Mouse (Mus musculus): ENCODE results near the gene Tbl3.
"Not testable (repeated sequence)": the region's sequence is repeated elsewhere in the genome, so short reads cannot be mapped to it uniquely, and the experiment has no call there.

Tbl3 gene

DNA sequence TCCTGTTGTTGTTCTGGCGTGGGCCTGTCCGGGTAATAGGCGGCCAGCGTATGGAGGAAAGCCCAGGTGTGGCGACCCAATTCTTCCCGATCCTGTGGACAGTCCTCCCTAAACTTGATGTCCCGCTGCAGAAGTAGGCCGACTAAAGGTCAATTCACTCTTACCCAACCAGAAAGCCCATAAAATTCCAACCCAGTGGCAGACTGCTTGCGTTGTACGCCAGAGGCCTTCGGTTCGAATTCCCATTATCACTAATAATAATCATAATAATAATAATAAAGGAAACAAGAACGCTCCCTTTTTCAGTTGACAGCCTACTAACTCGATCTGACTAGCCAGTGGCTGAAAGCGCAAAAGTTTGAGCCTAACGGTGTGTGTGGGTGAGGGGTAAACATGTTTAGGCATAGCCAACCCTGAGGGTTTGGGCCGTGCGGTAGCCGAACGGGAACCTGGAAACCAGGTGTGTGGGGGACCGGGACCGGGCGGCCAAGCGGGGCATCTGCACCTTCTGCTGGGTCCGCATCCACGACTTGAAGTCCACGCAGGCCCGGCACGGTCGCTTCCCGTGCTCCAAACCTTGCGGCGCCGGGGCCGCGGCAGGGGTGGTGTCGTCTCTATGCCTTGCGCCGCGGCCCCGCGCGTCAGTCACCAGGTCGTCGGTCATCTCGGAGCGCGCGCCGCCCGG, 12.0 kb downstream of the Tbl3 start:
- no peak for DNase-seq

DNA sequence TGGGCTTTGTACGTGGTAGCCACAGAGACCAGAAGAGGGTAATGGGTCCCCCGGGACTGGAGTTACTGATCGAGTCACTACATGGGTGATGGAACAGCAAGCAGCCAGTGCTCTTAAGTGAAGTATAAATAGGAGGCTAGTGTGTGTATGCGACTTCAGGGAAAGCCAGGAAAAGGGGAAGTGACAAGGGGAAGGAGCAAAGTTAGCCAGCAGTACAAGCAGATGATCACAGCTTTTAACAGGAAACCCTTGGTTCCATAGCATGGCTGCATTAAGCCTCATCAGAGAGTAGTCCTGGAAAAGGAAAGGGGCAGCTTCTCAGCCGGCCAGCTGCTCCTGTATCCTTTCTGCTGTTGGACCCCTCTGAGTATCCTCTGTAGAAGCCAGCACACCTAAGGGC, 15.1 kb downstream of the Tbl3 start:
- DNase-seq, result no peak

DNA sequence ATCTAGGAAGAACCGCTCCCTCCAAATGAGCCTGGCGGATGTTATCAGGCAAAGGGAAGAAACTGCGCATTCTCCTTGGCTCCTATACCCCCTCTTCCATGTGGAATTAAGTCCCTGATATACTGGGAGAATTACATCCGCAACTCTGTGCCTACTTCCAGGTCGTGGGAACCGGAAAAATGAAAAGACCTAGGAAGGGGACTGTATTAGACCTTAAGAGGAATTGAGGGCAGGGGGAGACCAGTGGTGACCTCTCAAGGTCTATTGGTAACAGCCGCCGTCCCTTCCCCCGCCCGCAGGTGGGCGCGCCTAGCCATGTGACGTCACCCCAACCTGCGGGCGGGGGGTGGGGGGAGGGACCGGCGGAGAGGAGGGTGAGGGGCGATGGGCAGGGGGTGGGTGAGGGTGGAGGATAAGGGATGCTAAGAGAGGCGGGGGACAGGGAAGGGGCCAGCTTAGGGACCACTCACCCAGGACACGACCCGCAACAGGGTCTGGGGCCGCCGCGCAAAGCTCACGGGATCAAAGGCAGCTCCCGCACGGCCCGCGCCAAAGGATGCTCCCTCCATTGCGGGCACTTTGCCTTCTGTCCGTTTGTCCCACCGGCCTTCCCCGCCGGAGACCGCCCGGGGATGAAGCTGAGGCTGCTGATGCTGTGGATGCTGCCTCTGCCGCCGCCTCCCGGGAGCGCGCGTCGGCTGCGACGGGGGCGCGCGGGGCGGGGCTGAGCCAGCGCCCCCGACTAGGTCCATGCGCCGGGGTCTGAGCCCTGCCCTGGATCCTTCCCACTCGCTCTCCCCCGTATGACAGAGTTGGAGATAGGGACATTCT, 18.0 kb downstream of the Tbl3 start, which contains the start of gene Syngr3:
TSS of gene Syngr3 (minus strand) at position 705 of the 831 bp plus-strand sequence.
- no peak for DNase-seq

DNA sequence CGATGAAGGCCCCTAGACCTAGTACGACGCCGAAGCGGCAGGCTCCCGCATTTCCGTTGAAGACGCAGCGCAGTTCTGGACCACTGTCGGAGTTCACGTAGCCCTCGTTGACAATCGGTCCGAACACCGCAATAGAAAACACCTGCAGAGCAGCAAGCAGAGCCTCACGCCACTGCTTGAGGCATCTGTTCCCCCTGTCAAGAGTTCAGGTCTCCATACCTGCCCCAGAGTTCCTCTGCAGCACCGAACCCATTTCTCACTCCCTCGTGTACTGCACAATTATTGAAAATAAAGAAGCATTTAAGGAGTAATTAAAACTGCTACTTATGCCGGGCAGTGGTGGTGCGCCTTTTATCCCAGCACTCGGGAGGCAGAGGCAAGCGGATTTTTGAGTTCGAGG, 19.9 kb downstream of the Tbl3 start:
- no peak for DNase-seq

DNA sequence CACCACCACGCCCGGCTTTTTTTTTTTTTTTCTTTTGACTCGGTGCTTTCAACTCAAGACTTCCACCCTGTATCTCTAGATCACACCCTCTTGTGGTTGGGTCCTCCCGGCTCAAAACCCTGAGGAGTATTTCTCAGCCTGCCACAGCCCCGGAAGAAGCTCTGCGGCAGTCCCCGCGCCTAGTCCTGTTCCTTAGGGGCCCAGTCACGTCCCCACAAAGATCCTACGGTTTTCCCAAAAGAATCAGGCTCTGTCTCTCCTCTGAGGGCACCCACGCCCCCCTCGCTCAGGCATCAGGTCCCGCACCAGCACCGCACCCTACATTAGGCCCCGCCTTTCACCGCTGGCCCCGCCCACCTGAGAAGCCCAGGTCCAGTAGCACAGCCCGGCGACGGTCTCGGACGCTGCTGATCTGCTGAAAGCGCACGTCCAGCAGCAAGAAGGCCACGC, 20.3 kb downstream of the Tbl3 start:
- DNase-seq, result peak; percentile 72

DNA sequence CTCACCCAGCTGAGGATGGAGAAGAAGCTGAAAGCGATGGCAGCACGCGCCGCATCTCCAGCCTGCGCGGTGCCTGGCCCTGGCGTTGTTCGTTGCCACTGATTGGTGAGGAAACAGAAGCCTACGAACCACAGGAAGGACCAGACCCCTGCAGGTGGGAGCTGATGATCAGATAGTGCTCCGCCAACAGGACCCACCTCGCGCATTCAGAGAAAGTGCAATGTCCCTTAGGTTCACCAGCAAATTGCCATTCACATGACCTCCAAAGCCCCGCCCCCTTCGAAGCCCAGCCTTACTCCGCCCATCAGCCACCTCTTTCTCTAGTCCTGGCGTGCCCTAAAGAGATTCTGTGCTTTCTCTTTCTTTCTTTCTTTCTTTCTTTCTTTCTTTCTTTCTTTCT, 20.9 kb downstream of the Tbl3 start:
- DNase-seq, result peak; percentile 59

DNA sequence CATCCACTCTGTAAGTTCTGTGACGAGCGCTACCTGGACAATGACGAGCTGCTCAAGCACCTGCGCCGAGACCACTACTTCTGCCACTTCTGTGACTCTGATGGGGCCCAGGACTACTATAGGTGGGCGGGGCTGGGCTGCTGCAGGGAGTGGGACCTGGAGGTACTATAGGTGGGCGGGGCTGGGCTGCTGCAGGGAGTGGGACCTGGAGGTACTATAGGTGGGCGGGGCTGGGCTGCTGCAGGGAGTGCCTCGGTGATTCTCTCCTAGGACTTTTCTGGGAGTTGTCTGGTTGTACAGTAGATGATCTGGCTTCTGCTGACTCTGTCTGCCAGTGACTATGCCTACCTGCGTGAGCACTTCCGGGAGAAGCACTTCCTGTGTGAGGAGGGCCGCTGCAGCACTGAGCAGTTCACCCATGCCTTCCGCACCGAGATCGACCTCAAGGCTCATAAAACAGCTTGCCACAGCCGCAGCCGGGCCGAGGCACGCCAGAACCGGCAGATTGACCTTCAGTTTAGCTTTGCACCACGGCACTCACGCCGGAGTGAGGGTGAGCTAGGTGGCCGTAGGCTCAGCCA, 29.9 kb downstream of the Tbl3 start:
- no peak for DNase-seq

DNA sequence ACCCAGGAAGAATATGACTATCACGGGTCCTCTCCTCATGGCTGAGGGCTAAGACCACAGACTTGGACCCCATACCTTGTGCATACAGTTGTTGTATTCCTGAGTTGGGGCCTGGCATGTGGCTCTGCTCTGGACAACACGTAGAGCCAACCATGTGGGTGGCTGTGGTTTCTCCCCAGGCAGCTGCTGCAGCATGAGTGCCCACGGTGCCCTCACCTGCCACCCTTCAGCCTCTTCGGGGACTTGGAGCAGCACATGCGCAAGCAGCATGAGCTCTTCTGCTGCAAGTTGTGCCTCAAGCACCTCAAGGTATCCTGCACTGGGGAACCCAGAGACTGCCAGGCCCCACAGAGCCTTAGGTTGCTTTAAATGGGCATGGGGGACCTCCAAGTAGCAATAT, 30.6 kb downstream of the Tbl3 start:
- no peak for DNase-seq

DNA sequence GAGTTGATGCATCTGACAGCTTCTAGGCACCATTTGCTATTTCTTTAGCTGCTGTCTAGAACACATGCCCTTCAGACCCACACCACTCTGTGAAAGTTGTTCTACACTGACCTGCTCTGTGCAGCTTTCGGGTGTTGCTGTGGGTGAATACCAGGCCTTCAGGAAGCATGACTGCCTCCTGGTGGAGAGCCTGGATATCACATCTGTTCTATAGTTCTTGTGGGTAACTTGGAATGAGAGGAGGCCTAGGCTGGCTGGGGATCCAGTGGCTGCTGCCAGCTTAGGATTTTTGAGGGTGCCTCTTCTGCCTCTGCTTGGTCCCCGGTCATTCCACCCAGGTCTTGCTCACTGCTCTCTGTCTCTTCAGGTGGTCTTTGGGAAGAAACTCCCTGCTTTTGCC, 31.3 kb downstream of the Tbl3 start:
- peak; percentile 79 for DNase-seq

DNA sequence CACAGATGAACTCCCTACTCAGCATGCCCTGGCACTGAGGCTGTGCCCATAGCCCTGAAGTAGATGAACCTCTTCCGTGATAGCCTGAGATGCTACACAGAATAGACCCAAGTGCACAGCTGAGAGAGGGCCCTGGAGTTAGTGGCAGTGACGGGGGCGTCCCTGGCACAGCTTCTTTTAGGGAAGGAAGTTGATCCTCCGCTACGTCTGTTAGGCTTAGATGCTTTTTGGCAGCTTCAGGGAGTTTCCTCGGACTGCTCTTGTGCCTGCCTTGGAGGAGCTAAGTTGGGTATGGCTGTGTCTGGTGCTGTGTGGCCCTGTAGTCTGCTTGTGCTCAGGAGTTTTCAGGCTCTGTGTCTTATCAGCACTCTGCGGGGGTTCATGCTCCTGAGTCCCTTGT, 33.2 kb downstream of the Tbl3 start:
- no peak for DNase-seq

DNA sequence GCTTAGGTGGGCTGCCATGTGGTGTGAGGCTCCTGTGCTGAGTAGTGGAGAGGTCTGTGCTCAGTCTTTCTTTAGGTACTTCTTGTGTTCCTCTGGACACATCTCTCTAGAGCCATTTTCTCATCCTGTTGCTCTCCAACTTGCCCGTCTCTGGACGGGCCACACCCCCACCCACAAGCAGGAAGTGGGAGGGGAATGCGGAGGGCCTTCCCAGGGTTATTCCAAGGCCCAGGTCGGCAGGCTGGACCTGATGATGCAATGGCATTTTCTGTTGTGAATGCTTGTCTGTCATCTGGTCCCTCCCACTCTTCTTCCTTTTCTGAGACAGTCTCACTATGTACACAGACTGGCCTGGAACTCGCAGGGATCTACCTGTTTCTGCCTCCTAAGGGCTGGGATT, 35.3 kb downstream of the Tbl3 start:
- no peak for DNase-seq

DNA sequence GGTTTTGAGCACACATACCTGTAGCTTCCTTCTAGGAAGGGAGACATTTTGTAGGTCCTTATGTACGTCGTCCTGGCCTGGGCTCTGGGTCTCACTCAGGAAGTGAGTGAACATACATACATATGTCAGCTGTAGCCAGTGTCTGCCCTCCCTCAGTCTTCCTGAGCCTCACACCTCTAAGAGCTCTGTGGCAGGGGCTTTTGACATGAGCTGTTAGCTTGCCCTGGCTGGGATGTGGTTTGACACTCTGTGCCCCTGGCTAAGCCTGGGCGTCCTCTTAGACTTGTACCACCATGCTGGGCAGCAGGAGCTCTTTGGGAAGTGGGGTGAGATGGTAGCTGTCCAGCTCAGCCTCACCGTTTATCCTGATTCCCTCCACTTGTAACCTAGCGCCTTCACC, 36.1 kb downstream of the Tbl3 start:
- no peak for DNase-seq

DNA sequence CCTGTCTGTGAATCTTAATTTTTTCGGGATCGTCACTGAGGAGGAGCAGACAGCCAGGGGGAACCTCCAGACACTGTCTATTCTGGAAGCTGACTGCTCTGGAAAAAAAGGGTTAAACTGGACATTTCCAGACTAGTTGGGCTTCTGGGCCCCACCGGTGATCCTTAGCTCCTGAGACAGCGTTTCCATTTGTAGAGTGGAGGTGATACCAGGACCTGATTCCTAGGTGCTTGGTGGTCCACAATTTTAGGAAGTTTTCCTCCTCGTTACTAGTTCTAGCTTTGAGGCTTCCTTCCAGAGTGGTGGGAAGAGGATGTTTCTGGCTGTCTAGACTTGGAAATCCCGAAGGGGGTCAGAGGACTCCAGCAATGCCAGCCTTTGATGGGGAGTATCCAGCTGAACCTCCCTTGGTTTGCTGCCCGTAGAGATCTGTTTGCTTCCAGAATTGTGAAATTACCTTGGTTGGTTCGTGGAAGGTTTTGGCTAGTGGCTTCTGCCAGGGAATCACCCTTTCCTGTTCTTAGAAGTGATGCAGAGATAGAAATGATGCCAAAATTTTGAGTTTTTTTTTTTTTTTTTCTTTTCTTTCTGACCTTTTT, 37.1 kb downstream of the Tbl3 start:
- DNase-seq, result no peak

DNA sequence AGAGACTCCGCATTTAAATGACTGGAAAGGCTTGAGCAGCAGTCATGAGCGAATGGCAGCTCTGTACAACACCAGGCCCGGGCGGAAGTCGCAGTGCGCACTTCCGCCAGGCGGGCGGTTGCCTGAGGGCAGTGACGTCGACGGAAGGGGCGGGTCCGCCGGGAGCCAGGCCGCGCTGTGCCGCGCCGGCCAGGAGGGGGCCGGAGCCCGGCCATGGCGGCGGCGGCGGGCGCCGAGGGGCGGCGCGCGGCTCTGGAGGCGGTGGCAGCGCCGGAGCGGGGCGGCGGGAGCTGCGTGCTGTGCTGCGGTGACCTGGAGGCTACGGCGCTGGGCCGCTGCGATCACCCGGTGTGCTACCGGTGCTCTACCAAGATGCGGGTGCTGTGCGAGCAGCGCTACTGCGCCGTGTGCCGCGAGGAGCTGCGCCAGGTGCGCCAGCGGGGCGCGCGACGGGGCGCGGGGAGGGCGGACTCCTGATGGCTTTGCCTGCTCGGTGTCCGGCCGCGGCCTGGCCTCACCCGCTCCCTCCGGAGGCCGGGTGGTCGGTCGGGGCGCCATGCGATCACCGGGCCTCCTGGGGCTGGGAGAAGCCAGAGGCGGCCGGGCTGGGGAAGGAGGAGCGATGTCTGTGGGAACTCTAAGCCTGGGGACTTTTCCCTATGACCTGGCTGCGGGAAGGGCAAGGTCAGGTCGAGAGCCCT, 37.8 kb downstream of the Tbl3 start, which contains the start of gene Zfp598:
TSS of gene Zfp598 (plus strand) at position 143 of the 701 bp plus-strand sequence.
- DNase-seq, result peak; percentile 97

DNA sequence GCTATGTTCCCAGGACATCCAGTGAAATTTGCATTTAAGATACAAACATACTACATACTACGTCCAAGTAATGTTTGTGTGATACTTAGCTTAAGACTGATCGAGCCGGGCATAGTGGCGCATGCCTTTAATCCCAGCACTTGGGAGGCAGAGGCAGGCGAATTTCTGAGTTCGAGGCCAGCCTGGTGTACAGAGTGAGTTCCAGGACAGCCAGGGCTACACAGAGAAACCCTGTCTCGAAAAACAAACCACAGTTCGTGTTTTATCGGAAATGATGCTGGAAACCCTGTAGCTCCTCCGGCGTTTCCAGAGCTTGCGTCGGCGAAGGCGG, 38.3 kb downstream of the Tbl3 start:
- not testable (repeated sequence) for DNase-seq

DNA sequence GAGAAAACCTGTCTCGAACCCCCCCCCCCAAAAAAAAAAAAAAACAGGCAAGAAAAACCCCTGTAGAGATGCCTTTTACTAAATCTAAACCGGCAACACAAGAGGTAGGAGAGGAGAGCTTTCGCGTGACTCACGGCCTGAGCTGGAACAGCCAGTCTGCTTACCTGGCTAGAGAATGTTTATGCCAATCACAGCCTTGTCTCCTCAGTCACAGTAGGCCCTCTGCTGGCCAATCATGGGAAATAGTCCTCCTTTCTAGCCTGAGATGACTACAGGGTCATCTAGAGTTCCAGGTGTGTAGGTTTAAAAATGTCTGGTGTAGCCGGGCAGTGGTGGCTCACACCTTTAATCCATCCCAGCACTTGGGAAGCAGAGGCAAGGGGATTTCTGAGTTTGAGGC, 40.0 kb downstream of the Tbl3 start:
- DNase-seq, result peak; percentile 65

DNA sequence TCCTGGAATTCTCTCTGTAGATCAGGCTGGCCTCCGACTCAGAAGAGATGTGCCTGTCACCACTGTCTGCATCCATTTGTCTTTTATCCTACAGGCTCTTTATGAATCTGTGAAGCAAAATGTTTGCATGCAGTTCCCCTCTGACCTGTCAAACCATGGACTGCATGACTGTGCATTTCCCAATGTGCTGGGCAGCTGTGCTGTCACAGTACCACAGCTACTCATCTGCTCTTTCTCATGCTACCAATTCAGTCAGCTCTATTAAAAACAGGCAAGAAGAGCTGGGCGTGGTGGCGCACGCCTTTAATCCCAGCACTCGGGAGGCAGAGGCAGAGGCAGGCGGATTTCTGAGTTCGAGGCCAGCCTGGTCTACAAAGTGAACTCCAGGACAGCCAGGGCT, 40.4 kb downstream of the Tbl3 start:
- not testable (repeated sequence) for DNase-seq

DNA sequence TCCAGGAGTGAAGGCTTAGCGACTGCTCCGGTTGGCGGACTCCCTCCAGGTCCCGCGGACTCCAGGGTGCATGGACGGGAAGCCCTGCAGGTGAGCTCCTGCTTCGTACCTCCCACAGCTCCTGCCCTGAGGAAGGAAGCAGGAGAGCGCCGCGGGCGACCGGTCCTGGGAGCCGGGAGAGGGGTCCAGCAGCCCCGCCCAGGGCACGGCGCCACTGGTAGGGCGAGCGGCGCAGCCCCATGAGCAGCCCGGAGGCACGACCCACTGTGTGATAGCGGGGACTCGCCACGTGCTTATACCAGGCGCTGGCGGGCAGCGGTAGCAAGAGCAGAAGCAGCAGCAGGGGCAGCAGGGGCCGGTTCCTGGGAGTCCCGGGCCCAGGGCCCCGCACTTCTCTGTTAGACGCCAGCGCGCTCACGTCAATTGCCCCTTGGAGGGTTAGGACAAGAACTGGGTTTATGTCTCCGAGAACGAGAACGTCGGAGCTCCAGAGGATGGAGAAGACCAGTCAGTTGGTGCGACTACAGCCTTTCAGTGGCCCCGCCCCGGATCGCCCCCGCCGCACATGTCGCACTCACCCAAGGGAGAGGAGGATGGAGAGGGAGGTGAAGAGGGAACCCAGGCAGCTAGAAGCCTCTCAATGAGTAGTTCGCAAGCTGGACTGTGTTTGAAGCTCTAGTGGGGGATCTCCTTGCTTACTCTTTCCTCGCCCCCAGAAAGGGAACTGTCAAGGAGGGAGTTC, 49.3 kb downstream of the Tbl3 start, which contains the start of gene Npw:
TSS of gene Npw (minus strand) at position 441 of the 742 bp plus-strand sequence.
- DNase-seq, result peak; percentile 23

DNA sequence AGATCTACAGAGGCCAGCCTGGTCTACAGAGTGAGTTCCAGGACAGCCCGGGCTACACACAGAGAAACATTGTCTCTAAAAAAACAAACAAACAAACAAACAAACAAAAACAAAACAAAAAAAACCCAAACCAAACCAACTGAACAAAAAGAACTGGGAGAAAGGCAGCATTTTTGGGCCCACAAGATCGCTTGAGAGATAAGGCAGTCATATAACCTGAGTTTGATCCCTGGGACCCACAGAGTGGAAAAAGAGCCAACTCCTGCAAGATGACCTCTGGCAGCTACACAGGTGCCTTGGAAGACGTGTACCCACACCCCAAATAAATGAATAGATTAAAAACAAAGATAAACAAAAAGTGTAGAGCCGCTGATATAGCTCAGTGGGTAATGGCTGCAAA, 52.5 kb downstream of the Tbl3 start:
- DNase-seq, result no peak

DNA sequence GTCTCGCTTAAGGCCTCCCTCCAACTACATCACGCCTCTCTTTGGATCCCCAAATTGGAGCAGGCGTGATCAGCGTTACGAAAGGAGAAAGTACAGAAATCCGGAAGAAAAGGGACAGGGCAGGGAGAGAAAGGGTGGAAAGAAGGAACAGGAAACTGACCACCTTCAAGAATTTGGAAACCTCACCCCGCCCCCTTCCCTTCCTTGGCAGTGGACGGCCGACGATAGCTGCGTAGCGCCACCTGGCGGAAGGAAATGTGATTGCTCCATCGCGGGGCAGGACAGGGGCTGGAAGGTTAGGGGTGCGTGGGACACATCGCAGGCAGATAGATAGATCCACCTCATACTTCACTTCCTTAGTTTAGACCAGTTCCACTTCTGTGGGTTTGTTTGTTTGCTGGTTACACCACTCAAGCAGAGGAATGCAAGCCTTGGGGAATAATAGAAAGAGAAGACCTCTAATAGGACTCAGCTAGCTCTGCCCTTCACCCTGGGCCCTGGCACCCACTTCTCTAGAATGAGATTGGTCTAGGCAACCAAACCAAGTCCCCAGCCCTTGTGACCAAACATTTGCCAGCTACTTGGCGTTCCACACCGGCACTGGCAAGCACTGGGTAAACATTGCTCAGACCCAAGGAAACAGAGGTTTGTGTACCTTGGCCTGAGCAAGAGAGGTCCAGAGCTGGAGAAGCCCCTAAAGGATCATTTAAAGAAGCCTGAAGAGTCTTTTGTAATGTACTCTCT, 53.3 kb downstream of the Tbl3 start:
- DNase-seq, result peak; percentile 78

DNA sequence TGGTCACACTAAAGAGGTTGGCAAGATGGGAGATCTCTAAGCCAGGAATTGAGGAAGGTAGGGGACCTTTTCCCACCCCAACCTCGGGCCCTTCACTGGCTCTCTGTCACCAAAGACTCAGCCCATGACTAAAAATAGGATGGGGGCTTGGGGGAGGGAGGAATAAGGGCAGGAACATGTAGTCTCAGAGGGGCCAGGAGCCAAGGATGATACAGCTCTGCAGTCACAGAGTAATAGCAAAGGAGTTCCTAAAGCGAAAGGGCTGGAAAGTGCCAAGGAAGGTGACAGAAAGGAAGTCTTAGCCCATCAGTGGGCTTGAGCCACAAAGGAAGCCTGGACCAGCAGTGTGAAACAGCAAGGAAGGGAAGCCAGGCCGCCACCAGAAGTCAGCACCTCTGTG, 55.6 kb downstream of the Tbl3 start:
- DNase-seq, result no peak
